Mouse (Mus musculus): ENCODE data around the gene Rgr.

DNA sequence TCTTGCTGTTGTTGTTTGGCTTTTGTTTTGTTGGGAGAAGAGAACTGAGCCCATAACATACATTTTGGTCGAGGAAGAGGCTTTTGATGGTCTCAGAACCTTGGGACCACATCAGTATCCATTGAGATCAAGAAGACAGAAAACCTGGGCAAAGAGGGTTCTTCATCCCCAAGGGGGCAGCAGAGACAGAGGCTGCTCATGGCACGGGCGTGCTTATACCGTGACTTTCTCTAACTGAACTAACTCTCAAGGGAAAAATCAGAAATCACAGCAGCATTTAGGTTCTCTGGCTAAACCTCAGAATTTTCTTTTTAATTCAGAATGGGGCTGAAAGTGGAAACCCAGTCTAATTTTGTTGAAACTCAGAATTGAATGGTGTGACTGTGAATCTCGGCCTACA is 14.3 kb downstream of the Rgr start:
- TF ChIP-seq CTCF (conservative IDR thresholded peaks at IDR 0.05; ENCODE audit: low read length) (no peak), NANOG (IDR thresholded peaks at IDR 0.05; ENCODE audit: borderline replicate concordance, low read length) (no peak)

Data from E14TG2a.4 (cell line).